Mouse (Mus musculus) embryonic facial prominence, embryonic 15.5 days (tissue): Measurements from ENCODE around the gene Gm4881. TPM values are rescaled to one million over a fixed set of nuclear protein-coding genes. Genes with fewer than 3 reads are reported as not detected.

ENCODE experiments used
- ATAC-seq: fragments of 200-750 bp; cut with Nextera tagmentation; 2 replicates; pipeline ENCODE4 v1.8.0; 2017; ENCODE audit warnings: low read depth, moderate TSS enrichment; ENCODE audit not compliant: insufficient number of reproducible peaks, low FRiP score, low TSS enrichment
- H3K27ac ChIP-seq: fragments of 300-500 bp; sonication (generic); replicated peaks from 2 replicates; pipeline ENCODE4 v1.5.1; 2015; ENCODE audit warnings: mild to moderate bottlenecking, inconsistent platforms
- H3K27me3 ChIP-seq: fragments of 300-500 bp; sonication (generic); 2 replicates; pipeline ENCODE4 v1.6.1; 2015; ENCODE audit warnings: inconsistent platforms
- H3K36me3 ChIP-seq: fragments of 300-500 bp; sonication (generic); 2 replicates; pipeline ENCODE4 v1.6.1; 2015; ENCODE audit warnings: mild to moderate bottlenecking, inconsistent platforms
- H3K4me1 ChIP-seq: fragments of 300-500 bp; sonication (generic); 2 replicates; pipeline ENCODE4 v1.6.1; 2015; ENCODE audit warnings: inconsistent platforms
- H3K4me2 ChIP-seq: fragments of 300-500 bp; sonication (generic); replicated peaks from 2 replicates; pipeline ENCODE4 v1.6.1; 2015; ENCODE audit warnings: mild to moderate bottlenecking, inconsistent platforms
- H3K4me3 ChIP-seq: fragments of 300-500 bp; sonication (generic); replicated peaks from 2 replicates; pipeline ENCODE4 v1.5.1; 2015; ENCODE audit warnings: mild to moderate bottlenecking, inconsistent platforms
- H3K9ac ChIP-seq: fragments of 300-500 bp; sonication (generic); 2 replicates; pipeline ENCODE4 v1.6.1; 2015; ENCODE audit warnings: inconsistent platforms
- H3K9me3 ChIP-seq: fragments of 300-500 bp; sonication (generic); replicated peaks from 2 replicates; pipeline ENCODE4 v1.6.1; 2016; ENCODE audit warnings: inconsistent platforms
- WGBS: fragments of 180-500 bp; shearing (Covaris S2); methylation state at CpG from one replicate; pipeline ENCODE4 v1.1.7; 2015; 5-methylcytosine and 5-hydroxymethylcytosine counted together
- polyA plus RNA-seq: library from polyadenylated mRNA; unstranded; fragments of >200 nt; fragmentation: Nextera tagmentation; extraction: Ambion mirVana; gene quantifications from 2 replicates; pipeline ENCODE4 v1.2.1, GENCODE M21; 2015

The Gm4881 gene
- polyA plus RNA-seq = not detected in 2 replicates

GRCm38 (mm10) chr7:24944257-24944950 lies at the start of gene Gm4881:
Gene Gm4881, minus strand, starts transcription at chr7:24944494.
- H3K4me3 ChIP-seq = peak within 1 kb of the TSS; percentile 46
- H3K9ac ChIP-seq = no peak within 1 kb of the TSS
- peaks cover 11% of the 10 kb centered on the region for H3K4me1 ChIP-seq
- H3K27ac ChIP-seq = no peak within 1 kb of the TSS
- no peak for ATAC-seq
- peak within 1 kb of the TSS; percentile 78 for H3K4me2 ChIP-seq
- WGBS = under 1% methylated on average over 64 of the region's 72 CpGs
- no peaks in the 10 kb centered on the region for H3K36me3 ChIP-seq
- no peaks in the 10 kb centered on the region for H3K9me3 ChIP-seq
- H3K27me3 ChIP-seq = peaks cover 98% of the 10 kb centered on the region

GRCm38 (mm10) chr7:24993081-24993480 lies 48.8 kb upstream of the Gm4881 start:
- Histone ChIP-seq H3K36me3 (no peaks in the 10 kb centered on the region), H3K27ac (no peak overlapping the region), H3K27me3 (no peaks in the 10 kb centered on the region), H3K4me3 (no peak overlapping the region), H3K9ac (no peak overlapping the region), H3K4me1 (no peaks in the 10 kb centered on the region), H3K9me3 (no peaks in the 10 kb centered on the region), H3K4me2 (no peak overlapping the region)
- no peak for ATAC-seq
- 69% methylated on average over 6 of the region's 6 CpGs for WGBS

GRCm38 (mm10) chr7:24990478-24990877 lies 46.2 kb upstream of the Gm4881 start:
- no peak for ATAC-seq
- Histone ChIP-seq H3K4me1 (no peaks in the 10 kb centered on the region), H3K27ac (no peak overlapping the region), H3K36me3 (no peaks in the 10 kb centered on the region), H3K9ac (no peak overlapping the region), H3K27me3 (no peaks in the 10 kb centered on the region), H3K9me3 (no peaks in the 10 kb centered on the region), H3K4me2 (no peak overlapping the region), H3K4me3 (no peak overlapping the region)
- WGBS = 79% methylated on average over 8 of the region's 8 CpGs

- Histone ChIP-seq H3K9me3 (no peaks in the 10 kb centered on the region), H3K4me3 (no peak overlapping the region), H3K4me2 (no peak overlapping the region), H3K36me3 (no peaks in the 10 kb centered on the region), H3K4me1 (no peaks in the 10 kb centered on the region), H3K9ac (no peak overlapping the region), H3K27ac (no peak overlapping the region), H3K27me3 (no peaks in the 10 kb centered on the region)
- 82% methylated on average over 14 of the region's 14 CpGs for WGBS
- ATAC-seq = no peak
Observed at GRCm38 (mm10) chr7:24987941-24988340, 43.6 kb upstream of the Gm4881 start.

GRCm38 (mm10) chr7:24985799-24986198 lies 41.5 kb upstream of the Gm4881 start:
- H3K4me1 ChIP-seq = no peaks in the 10 kb centered on the region
- H3K9me3 ChIP-seq = no peaks in the 10 kb centered on the region
- H3K27ac ChIP-seq = no peak overlapping the region
- H3K27me3 ChIP-seq = no peaks in the 10 kb centered on the region
- H3K9ac ChIP-seq = no peak overlapping the region
- H3K36me3 ChIP-seq = no peaks in the 10 kb centered on the region
- no peak for ATAC-seq
- no peak overlapping the region for H3K4me2 ChIP-seq
- no peak overlapping the region for H3K4me3 ChIP-seq
- WGBS = 66% methylated on average over 5 of the region's 5 CpGs

GRCm38 (mm10) chr7:24984307-24984706 lies 40.0 kb upstream of the Gm4881 start:
- H3K4me3 ChIP-seq = no peak overlapping the region
- H3K27ac ChIP-seq = no peak overlapping the region
- no peaks in the 10 kb centered on the region for H3K36me3 ChIP-seq
- no peaks in the 10 kb centered on the region for H3K27me3 ChIP-seq
- H3K9me3 ChIP-seq = no peaks in the 10 kb centered on the region
- H3K9ac ChIP-seq = no peak overlapping the region
- no peaks in the 10 kb centered on the region for H3K4me1 ChIP-seq
- WGBS = 84% methylated on average over 2 of the region's 2 CpGs
- ATAC-seq = no peak
- H3K4me2 ChIP-seq = no peak overlapping the region

GRCm38 (mm10) chr7:24983396-24983795 lies 39.1 kb upstream of the Gm4881 start:
- H3K27ac ChIP-seq = no peak overlapping the region
- H3K36me3 ChIP-seq = no peaks in the 10 kb centered on the region
- no peak overlapping the region for H3K9ac ChIP-seq
- 87% methylated on average over 5 of the region's 5 CpGs for WGBS
- no peak overlapping the region for H3K4me2 ChIP-seq
- no peak for ATAC-seq
- no peak overlapping the region for H3K4me3 ChIP-seq
- H3K9me3 ChIP-seq = no peaks in the 10 kb centered on the region
- no peaks in the 10 kb centered on the region for H3K4me1 ChIP-seq
- no peaks in the 10 kb centered on the region for H3K27me3 ChIP-seq

GRCm38 (mm10) chr7:24980439-24980838 lies 36.1 kb upstream of the Gm4881 start:
- Histone ChIP-seq H3K9me3 (no peaks in the 10 kb centered on the region), H3K4me3 (no peak overlapping the region), H3K4me2 (no peak overlapping the region), H3K36me3 (no peaks in the 10 kb centered on the region), H3K27me3 (no peaks in the 10 kb centered on the region), H3K9ac (no peak overlapping the region), H3K27ac (no peak overlapping the region), H3K4me1 (no peaks in the 10 kb centered on the region)
- no peak for ATAC-seq
- 81% methylated on average over 7 of the region's 7 CpGs for WGBS

- H3K4me1 ChIP-seq = no peaks in the 10 kb centered on the region
- no peak for ATAC-seq
- 85% methylated on average over 7 of the region's 7 CpGs for WGBS
- no peaks in the 10 kb centered on the region for H3K9me3 ChIP-seq
- H3K27me3 ChIP-seq = no peaks in the 10 kb centered on the region
- H3K4me2 ChIP-seq = no peak overlapping the region
- no peaks in the 10 kb centered on the region for H3K36me3 ChIP-seq
- H3K4me3 ChIP-seq = no peak overlapping the region
- H3K9ac ChIP-seq = no peak overlapping the region
- no peak overlapping the region for H3K27ac ChIP-seq
Observed at GRCm38 (mm10) chr7:24978781-24979180, 34.5 kb upstream of the Gm4881 start.

GRCm38 (mm10) chr7:24974893-24975595 lies 30.8 kb upstream of the Gm4881 start:
- ATAC-seq = no peak
- Histone ChIP-seq H3K4me2 (no peak overlapping the region), H3K27ac (no peak overlapping the region), H3K9me3 (no peaks in the 10 kb centered on the region), H3K4me1 (peaks cover 11% of the 10 kb centered on the region), H3K27me3 (no peaks in the 10 kb centered on the region), H3K4me3 (no peak overlapping the region), H3K9ac (no peak overlapping the region), H3K36me3 (peaks cover 4% of the 10 kb centered on the region; the same call in 1 of the 2 replicates)
- 26% methylated on average over 9 of the region's 9 CpGs for whole genome bisulfite sequencing

GRCm38 (mm10) chr7:24973902-24974301 lies 29.6 kb upstream of the Gm4881 start:
- peaks cover 11% of the 10 kb centered on the region for H3K4me1 ChIP-seq
- H3K9me3 ChIP-seq = no peaks in the 10 kb centered on the region
- no peak overlapping the region for H3K27ac ChIP-seq
- H3K36me3 ChIP-seq = peaks cover 13% of the 10 kb centered on the region; the same call in 1 of the 2 replicates
- H3K27me3 ChIP-seq = no peaks in the 10 kb centered on the region
- WGBS = 64% methylated on average over 5 of the region's 5 CpGs
- no peak overlapping the region for H3K9ac ChIP-seq
- no peak for ATAC-seq
- H3K4me3 ChIP-seq = no peak overlapping the region
- no peak overlapping the region for H3K4me2 ChIP-seq
